Mouse (Mus musculus): ENCODE measurements around the gene Msx1. TPM values are rescaled to one million over a fixed set of nuclear protein-coding genes. Genes with fewer than 3 reads are reported as not detected.

Msx1 gene
- 12.5 and 16.1 TPM in 2 replicates for polyA plus RNA-seq (2014; fragmentation: Nextera tagmentation; extraction: Ambion mirVana)

DNA sequence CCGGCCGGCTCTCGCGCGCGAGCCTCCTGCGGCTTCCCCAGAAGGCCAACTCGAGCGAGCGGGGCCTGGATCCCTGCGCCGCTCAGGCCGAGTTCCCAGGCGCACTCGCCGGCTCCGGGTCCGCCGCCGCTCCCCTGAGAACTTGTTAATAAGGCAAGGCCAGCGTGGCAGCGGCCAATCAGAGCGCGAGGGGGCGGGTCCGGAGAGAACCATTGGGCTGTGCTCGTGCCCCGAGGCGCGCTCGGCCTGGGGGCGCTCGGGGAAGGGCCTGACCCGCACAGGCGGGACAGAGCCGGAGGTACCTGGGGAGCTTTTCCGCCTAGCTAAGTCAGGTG lies at the start of gene Msx1:
Gene Msx1, minus strand, starts transcription at position 123 of the 335 bp plus-strand sequence.
- WGBS, result under 1% methylated on average over 37 of the region's 37 CpGs
- peak; percentile 85 for DNase-seq (ENCODE audit: low spot score)
- peak within 1 kb of the TSS; percentile 32 for H3K4me3 ChIP-seq (ENCODE audit: low read depth, low read length)
- peak within 1 kb of the TSS; percentile 60 for H3K4me2 ChIP-seq (ENCODE audit: low read length)
- no peak within 1 kb of the TSS for H3K27ac ChIP-seq (ENCODE audit: low read depth, low read length)
- H3K27me3 ChIP-seq (replicated peaks; ENCODE audit: control insufficient read depth, insufficient read depth, low read length), result peaks cover 88% of the 10 kb centered on the region
- peak within 1 kb of the TSS; percentile 55 for H3K9ac ChIP-seq (ENCODE audit: low read length)
- H3K36me3 ChIP-seq (ENCODE audit: control insufficient read depth, insufficient read depth, low read length), result no peaks in the 10 kb centered on the region
- peaks cover 7% of the 10 kb centered on the region for H3K4me1 ChIP-seq (ENCODE audit: control insufficient read depth, insufficient read depth, low read length)
- H3K9me3 ChIP-seq (replicated peaks; ENCODE audit: control insufficient read depth, low read length), result no peaks in the 10 kb centered on the region
- ATAC-seq, result peak; percentile 83

DNA sequence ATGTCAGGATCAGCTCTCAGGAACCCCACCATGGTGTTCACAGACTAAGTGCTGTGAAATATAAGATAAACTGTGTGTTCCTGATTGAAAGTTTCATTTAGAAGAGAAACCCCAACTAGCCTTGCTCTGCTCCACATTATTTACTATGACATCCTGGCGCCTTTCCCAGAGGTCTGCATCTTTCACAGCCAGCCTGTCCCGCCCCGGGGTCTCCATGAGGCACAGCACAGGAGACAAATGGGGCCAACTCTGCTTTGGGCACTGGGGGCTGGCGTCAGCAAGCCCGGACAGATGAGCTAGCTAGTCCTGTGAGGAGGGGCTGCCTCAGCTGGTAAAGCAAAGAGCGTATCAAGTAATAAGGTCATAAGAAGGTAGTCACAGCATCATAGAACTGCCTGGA lies 41.1 kb upstream of the Msx1 start:
- WGBS, result 66% methylated on average over 6 of the region's 6 CpGs

DNA sequence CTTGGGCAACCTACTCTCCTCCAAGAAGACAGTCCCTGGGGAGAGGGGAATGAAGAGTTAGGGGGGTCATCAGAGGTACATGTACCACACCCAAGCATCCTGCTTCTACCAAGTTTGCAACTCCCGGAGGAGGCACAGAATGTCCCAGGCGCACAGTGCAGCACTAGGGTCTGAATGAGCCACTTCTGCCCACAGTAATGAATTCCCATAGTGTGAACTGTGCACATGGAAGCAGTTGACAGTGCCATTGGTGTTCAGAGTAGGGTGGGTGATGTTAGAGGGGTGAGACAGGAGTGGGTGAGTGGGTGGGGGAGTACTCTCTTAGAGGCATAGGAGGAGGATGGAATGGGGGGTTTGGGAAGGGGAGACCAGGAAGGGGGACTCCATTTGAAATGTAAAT lies 39.9 kb upstream of the Msx1 start:
- Histone ChIP-seq H3K36me3 (ENCODE audit: control insufficient read depth, insufficient read depth, low read length) (no peaks in the 10 kb centered on the region), H3K4me3 (ENCODE audit: low read depth, low read length) (no peak overlapping the region), H3K4me2 (ENCODE audit: low read length) (no peak overlapping the region), H3K27ac (ENCODE audit: low read depth, low read length) (no peak overlapping the region), H3K9ac (ENCODE audit: low read length) (no peak overlapping the region), H3K9me3 (replicated peaks; ENCODE audit: control insufficient read depth, low read length) (no peaks in the 10 kb centered on the region), H3K4me1 (ENCODE audit: control insufficient read depth, insufficient read depth, low read length) (peaks cover 10% of the 10 kb centered on the region), H3K27me3 (replicated peaks; ENCODE audit: control insufficient read depth, insufficient read depth, low read length) (no peaks in the 10 kb centered on the region)
- DNase-seq (ENCODE audit: low spot score), result no peak
- 95% methylated on average over 2 of the region's 2 CpGs for WGBS
- no peak for ATAC-seq

More for the DNA sequence above, 41.1 kb upstream of the Msx1 start:
- peaks cover 4% of the 10 kb centered on the region for H3K4me1 ChIP-seq (ENCODE audit: control insufficient read depth, insufficient read depth, low read length)
- no peaks in the 10 kb centered on the region for H3K9me3 ChIP-seq (replicated peaks; ENCODE audit: control insufficient read depth, low read length)
- no peak for DNase-seq (ENCODE audit: low spot score)
- no peak for ATAC-seq
- H3K27ac ChIP-seq (ENCODE audit: low read depth, low read length), result no peak overlapping the region
- H3K36me3 ChIP-seq (ENCODE audit: control insufficient read depth, insufficient read depth, low read length), result no peaks in the 10 kb centered on the region
- H3K27me3 ChIP-seq (replicated peaks; ENCODE audit: control insufficient read depth, insufficient read depth, low read length), result no peaks in the 10 kb centered on the region
- H3K4me2 ChIP-seq (ENCODE audit: low read length), result no peak overlapping the region
- no peak overlapping the region for H3K9ac ChIP-seq (ENCODE audit: low read length)
- H3K4me3 ChIP-seq (ENCODE audit: low read depth, low read length), result no peak overlapping the region

- H3K36me3 ChIP-seq (ENCODE audit: control insufficient read depth, insufficient read depth, low read length), result no peaks in the 10 kb centered on the region
- H3K4me2 ChIP-seq (ENCODE audit: low read length), result no peak overlapping the region
- WGBS, result 87% methylated on average over 6 of the region's 6 CpGs
- ATAC-seq (no peak), DNase-seq (ENCODE audit: low spot score) (no peak)
- H3K27ac ChIP-seq (ENCODE audit: low read depth, low read length), result 0 out of 2 replicates have a peak overlapping the region, but pooled peaks have one; percentile 40
- no peak overlapping the region for H3K4me3 ChIP-seq (ENCODE audit: low read depth, low read length)
- H3K4me1 ChIP-seq (ENCODE audit: control insufficient read depth, insufficient read depth, low read length), result peaks cover 14% of the 10 kb centered on the region
- H3K27me3 ChIP-seq (replicated peaks; ENCODE audit: control insufficient read depth, insufficient read depth, low read length), result no peaks in the 10 kb centered on the region
- no peak overlapping the region for H3K9ac ChIP-seq (ENCODE audit: low read length)
- H3K9me3 ChIP-seq (replicated peaks; ENCODE audit: control insufficient read depth, low read length), result no peaks in the 10 kb centered on the region
These were observed 36.5 kb upstream of the Msx1 start for GRCm38 (mm10) chr5:37860846-37861245.

DNA sequence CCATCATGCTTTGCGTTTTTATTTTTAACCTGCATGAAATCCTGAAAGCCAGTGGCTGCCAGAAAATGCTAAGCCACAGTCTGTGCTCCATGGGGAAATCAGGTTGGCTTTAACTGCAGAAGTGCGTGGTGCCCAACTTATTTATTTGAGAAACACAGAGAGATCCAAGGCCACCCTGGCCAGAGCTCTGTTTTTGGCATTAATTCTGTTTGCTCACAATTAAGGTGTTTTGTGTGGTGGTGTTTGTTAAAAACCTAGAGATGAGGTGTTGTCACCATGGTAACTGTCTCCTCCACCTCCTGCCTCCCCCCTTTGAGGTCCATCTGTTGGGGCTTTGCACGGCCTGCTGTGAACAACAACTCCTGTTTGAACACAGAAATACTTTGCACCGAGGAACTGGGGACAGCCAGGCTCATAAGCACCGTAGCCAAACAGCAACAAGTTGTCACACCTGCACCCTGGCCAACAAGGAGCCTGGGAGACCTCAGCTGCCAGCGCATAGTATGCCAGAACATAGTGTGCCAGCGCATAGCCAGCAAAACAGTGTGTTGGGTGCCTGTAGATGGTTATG lies 35.9 kb upstream of the Msx1 start:
- Histone ChIP-seq H3K27me3 (replicated peaks; ENCODE audit: control insufficient read depth, insufficient read depth, low read length) (no peaks in the 10 kb centered on the region), H3K4me2 (ENCODE audit: low read length) (no peak overlapping the region), H3K4me1 (ENCODE audit: control insufficient read depth, insufficient read depth, low read length) (peaks cover 14% of the 10 kb centered on the region), H3K27ac (ENCODE audit: low read depth, low read length) (0 out of 2 replicates have a peak overlapping the region, but pooled peaks have one; percentile 40), H3K36me3 (ENCODE audit: control insufficient read depth, insufficient read depth, low read length) (no peaks in the 10 kb centered on the region), H3K9ac (ENCODE audit: low read length) (no peak overlapping the region), H3K4me3 (ENCODE audit: low read depth, low read length) (no peak overlapping the region), H3K9me3 (replicated peaks; ENCODE audit: control insufficient read depth, low read length) (no peaks in the 10 kb centered on the region)
- ATAC-seq (peak; percentile 70), DNase-seq (ENCODE audit: low spot score) (peak; percentile 87)
- 34% methylated on average over 7 of the region's 7 CpGs for WGBS

GRCm38 (mm10) chr5:37857763-37858545 lies 33.6 kb upstream of the Msx1 start:
- Histone ChIP-seq H3K4me2 (ENCODE audit: low read length) (no peak overlapping the region), H3K4me1 (ENCODE audit: control insufficient read depth, insufficient read depth, low read length) (peaks cover 14% of the 10 kb centered on the region), H3K27me3 (replicated peaks; ENCODE audit: control insufficient read depth, insufficient read depth, low read length) (no peaks in the 10 kb centered on the region), H3K9ac (ENCODE audit: low read length) (no peak overlapping the region), H3K36me3 (ENCODE audit: control insufficient read depth, insufficient read depth, low read length) (no peaks in the 10 kb centered on the region), H3K9me3 (replicated peaks; ENCODE audit: control insufficient read depth, low read length) (no peaks in the 10 kb centered on the region), H3K4me3 (ENCODE audit: low read depth, low read length) (no peak overlapping the region), H3K27ac (ENCODE audit: low read depth, low read length) (no peak overlapping the region)
- ATAC-seq, result peak; percentile 84
- DNase-seq (ENCODE audit: low spot score), result peak; percentile 95
- 9% methylated on average over 14 of the region's 14 CpGs for WGBS

DNA sequence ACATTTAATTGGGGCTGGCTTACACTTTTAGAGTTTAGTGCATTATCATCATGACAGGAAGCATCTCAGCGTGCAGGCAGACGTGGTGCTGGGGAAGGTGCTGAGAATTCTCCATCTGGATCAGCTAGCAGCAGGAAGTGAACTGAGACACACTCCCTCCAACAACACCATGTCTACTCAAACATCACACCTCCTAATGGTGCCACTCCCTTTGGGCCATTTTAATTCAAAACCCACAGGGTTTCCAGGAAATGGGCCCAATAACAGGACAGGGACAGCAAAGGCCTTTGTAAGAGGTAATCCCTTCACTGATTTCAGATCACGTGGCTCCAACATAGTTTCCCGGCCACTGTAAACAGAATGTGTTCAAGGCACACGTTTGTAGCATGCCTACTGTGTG lies 31.7 kb upstream of the Msx1 start:
- no peak overlapping the region for H3K4me2 ChIP-seq (ENCODE audit: low read length)
- H3K27me3 ChIP-seq (replicated peaks; ENCODE audit: control insufficient read depth, insufficient read depth, low read length), result no peaks in the 10 kb centered on the region
- no peaks in the 10 kb centered on the region for H3K36me3 ChIP-seq (ENCODE audit: control insufficient read depth, insufficient read depth, low read length)
- no peak overlapping the region for H3K4me3 ChIP-seq (ENCODE audit: low read depth, low read length)
- ATAC-seq, result no peak
- no peak overlapping the region for H3K9ac ChIP-seq (ENCODE audit: low read length)
- DNase-seq (ENCODE audit: low spot score), result no peak
- H3K4me1 ChIP-seq (ENCODE audit: control insufficient read depth, insufficient read depth, low read length), result peaks cover 14% of the 10 kb centered on the region
- WGBS, result 61% methylated on average over 5 of the region's 5 CpGs
- H3K27ac ChIP-seq (ENCODE audit: low read depth, low read length), result no peak overlapping the region
- H3K9me3 ChIP-seq (replicated peaks; ENCODE audit: control insufficient read depth, low read length), result no peaks in the 10 kb centered on the region

DNA sequence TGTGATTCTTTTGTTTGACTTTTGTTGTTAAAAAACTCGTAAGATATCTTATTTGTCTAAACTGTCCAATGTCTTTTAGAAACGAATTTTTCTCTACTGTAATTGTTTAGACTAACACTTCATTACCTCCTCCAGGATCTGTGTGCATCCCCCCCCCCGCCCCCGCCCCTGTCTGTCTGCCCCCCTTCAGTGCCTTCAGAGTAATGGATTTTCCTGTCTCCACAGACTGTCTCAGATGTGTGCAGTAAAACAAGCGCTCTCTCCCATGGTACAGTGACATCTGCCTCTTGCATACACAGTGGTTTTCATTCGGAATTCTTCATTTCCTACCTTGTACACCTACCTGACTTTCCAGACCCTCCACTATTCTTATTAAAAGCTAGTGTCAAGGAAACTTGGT lies 29.9 kb upstream of the Msx1 start:
- 78% methylated on average over 6 of the region's 6 CpGs for WGBS
- H3K4me2 ChIP-seq (ENCODE audit: low read length), result no peak overlapping the region

DNA sequence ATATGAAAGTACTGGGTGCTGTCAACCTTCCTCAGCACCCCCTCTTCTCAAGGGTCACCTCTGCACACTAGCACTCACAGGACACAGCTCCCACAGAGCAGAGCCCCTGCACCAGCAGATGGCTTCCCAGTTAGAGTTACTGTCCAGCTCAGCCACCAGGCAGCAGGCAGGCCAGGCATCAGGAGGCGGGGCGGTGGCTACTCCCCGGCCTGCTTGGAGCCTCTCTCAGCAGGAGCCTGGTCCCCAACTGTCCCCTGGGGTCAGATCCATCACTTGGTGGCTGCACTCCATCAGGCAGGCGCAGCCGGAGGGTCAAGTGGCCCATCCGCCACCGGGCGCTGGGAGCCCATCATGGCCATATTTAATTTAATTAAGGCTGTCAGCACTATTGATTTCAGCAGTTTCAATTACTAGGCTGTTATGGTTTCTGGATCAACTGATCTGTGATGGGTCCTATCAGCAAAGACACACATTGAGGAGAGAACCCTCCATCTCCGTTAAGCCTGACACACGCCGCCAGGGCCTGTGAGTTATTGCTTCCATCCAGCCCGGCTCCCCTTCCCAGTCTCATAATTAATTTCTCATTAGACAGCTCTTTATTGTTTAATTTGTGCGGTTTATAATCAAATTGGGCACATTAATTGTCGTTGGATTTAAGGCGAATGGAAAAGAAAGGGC lies 27.1 kb upstream of the Msx1 start:
- no peak for DNase-seq (ENCODE audit: low spot score)
- no peak overlapping the region for H3K9ac ChIP-seq (ENCODE audit: low read length)
- ATAC-seq, result no peak
- H3K27ac ChIP-seq (ENCODE audit: low read depth, low read length), result no peak overlapping the region
- H3K4me3 ChIP-seq (ENCODE audit: low read depth, low read length), result no peak overlapping the region
- no peaks in the 10 kb centered on the region for H3K36me3 ChIP-seq (ENCODE audit: control insufficient read depth, insufficient read depth, low read length)
- H3K9me3 ChIP-seq (replicated peaks; ENCODE audit: control insufficient read depth, low read length), result no peaks in the 10 kb centered on the region
- H3K27me3 ChIP-seq (replicated peaks; ENCODE audit: control insufficient read depth, insufficient read depth, low read length), result no peaks in the 10 kb centered on the region
- WGBS, result 61% methylated on average over 15 of the region's 15 CpGs
- H3K4me1 ChIP-seq (ENCODE audit: control insufficient read depth, insufficient read depth, low read length), result no peaks in the 10 kb centered on the region
- H3K4me2 ChIP-seq (ENCODE audit: low read length), result no peak overlapping the region

More for the DNA sequence above, 29.9 kb upstream of the Msx1 start:
- DNase-seq (ENCODE audit: low spot score) (no peak), ATAC-seq (no peak)
- H3K9me3 ChIP-seq (replicated peaks; ENCODE audit: control insufficient read depth, low read length), result no peaks in the 10 kb centered on the region
- H3K27ac ChIP-seq (ENCODE audit: low read depth, low read length), result no peak overlapping the region
- H3K36me3 ChIP-seq (ENCODE audit: control insufficient read depth, insufficient read depth, low read length), result no peaks in the 10 kb centered on the region
- H3K27me3 ChIP-seq (replicated peaks; ENCODE audit: control insufficient read depth, insufficient read depth, low read length), result no peaks in the 10 kb centered on the region
- no peak overlapping the region for H3K9ac ChIP-seq (ENCODE audit: low read length)
- H3K4me1 ChIP-seq (ENCODE audit: control insufficient read depth, insufficient read depth, low read length), result 0 out of 2 replicates have a peak, but pooled peaks cover 3% of the 10 kb centered on the region
- no peak overlapping the region for H3K4me3 ChIP-seq (ENCODE audit: low read depth, low read length)

Measured in forebrain, embryonic 14.5 days (tissue).